Mouse (Mus musculus): Measurements from ENCODE around the gene Cntfr. TPM values are rescaled to one million over a fixed set of nuclear protein-coding genes. Genes with fewer than 3 reads are reported as not detected.
"Not testable (repeated sequence)": the region's sequence is repeated elsewhere in the genome, so short reads cannot be mapped to it uniquely, and the experiment has no call there.

Gene Cntfr
- polyA plus RNA-seq, 1 experiment, result 3.0 TPM

- 10% methylated on average over 14 of the region's 15 CpGs for WGBS
- H3K27me3 ChIP-seq (ENCODE audit: control insufficient read depth, insufficient read depth, low read length); H3K4me3 ChIP-seq (ENCODE audit: control insufficient read depth, insufficient read depth, low read length); H3K36me3 ChIP-seq (ENCODE audit: control insufficient read depth, insufficient read depth, low read length); DNase-seq; H3K27ac ChIP-seq (ENCODE audit: control insufficient read depth, insufficient read depth, low read length); H3K4me1 ChIP-seq (replicated peaks; ENCODE audit: control insufficient read depth, insufficient read depth, low read length): not testable (repeated sequence)
Measured at GRCm38 (mm10) chr4:41696452-41696851, 437 bp downstream of the Cntfr start.

GRCm38 (mm10) chr4:41695800-41696199, 1.1 kb downstream of the Cntfr start:
- H3K27me3 ChIP-seq (ENCODE audit: control insufficient read depth, insufficient read depth, low read length); H3K4me1 ChIP-seq (replicated peaks; ENCODE audit: control insufficient read depth, insufficient read depth, low read length); H3K36me3 ChIP-seq (ENCODE audit: control insufficient read depth, insufficient read depth, low read length); H3K4me3 ChIP-seq (ENCODE audit: control insufficient read depth, insufficient read depth, low read length); DNase-seq; H3K27ac ChIP-seq (ENCODE audit: control insufficient read depth, insufficient read depth, low read length): not testable (repeated sequence)
- 5% methylated on average over 21 of the region's 38 CpGs for WGBS

GRCm38 (mm10) chr4:41693511-41693910, 3.4 kb downstream of the Cntfr start:
- H3K4me1 ChIP-seq (replicated peaks; ENCODE audit: control insufficient read depth, insufficient read depth, low read length); H3K36me3 ChIP-seq (ENCODE audit: control insufficient read depth, insufficient read depth, low read length); DNase-seq; H3K27ac ChIP-seq (ENCODE audit: control insufficient read depth, insufficient read depth, low read length); H3K4me3 ChIP-seq (ENCODE audit: control insufficient read depth, insufficient read depth, low read length); H3K27me3 ChIP-seq (ENCODE audit: control insufficient read depth, insufficient read depth, low read length): not testable (repeated sequence)
- 14% methylated on average over 4 of the region's 4 CpGs for WGBS

GRCm38 (mm10) chr4:41690014-41690413, 6.9 kb downstream of the Cntfr start:
- not testable (repeated sequence) for H3K4me1 ChIP-seq (replicated peaks; ENCODE audit: control insufficient read depth, insufficient read depth, low read length); H3K4me3 ChIP-seq (ENCODE audit: control insufficient read depth, insufficient read depth, low read length); H3K36me3 ChIP-seq (ENCODE audit: control insufficient read depth, insufficient read depth, low read length); DNase-seq; H3K27me3 ChIP-seq (ENCODE audit: control insufficient read depth, insufficient read depth, low read length); H3K27ac ChIP-seq (ENCODE audit: control insufficient read depth, insufficient read depth, low read length)
- WGBS, result no CpG with 5 or more reads among the region's 4 CpGs

- H3K4me3 ChIP-seq (ENCODE audit: control insufficient read depth, insufficient read depth, low read length); H3K27me3 ChIP-seq (ENCODE audit: control insufficient read depth, insufficient read depth, low read length); H3K27ac ChIP-seq (ENCODE audit: control insufficient read depth, insufficient read depth, low read length); H3K4me1 ChIP-seq (replicated peaks; ENCODE audit: control insufficient read depth, insufficient read depth, low read length); DNase-seq; H3K36me3 ChIP-seq (ENCODE audit: control insufficient read depth, insufficient read depth, low read length): not testable (repeated sequence)
- 82% methylated on average over 1 of the region's 1 CpGs for WGBS
Measured at GRCm38 (mm10) chr4:41688562-41688961, 8.3 kb downstream of the Cntfr start.

- WGBS, result 70% methylated on average over 9 of the region's 10 CpGs
- not testable (repeated sequence) for H3K4me3 ChIP-seq (ENCODE audit: control insufficient read depth, insufficient read depth, low read length); DNase-seq; H3K4me1 ChIP-seq (replicated peaks; ENCODE audit: control insufficient read depth, insufficient read depth, low read length); H3K27me3 ChIP-seq (ENCODE audit: control insufficient read depth, insufficient read depth, low read length); H3K36me3 ChIP-seq (ENCODE audit: control insufficient read depth, insufficient read depth, low read length); H3K27ac ChIP-seq (ENCODE audit: control insufficient read depth, insufficient read depth, low read length)
Measured at GRCm38 (mm10) chr4:41685882-41686492, 10.9 kb downstream of the Cntfr start.

- DNase-seq; H3K27me3 ChIP-seq (ENCODE audit: control insufficient read depth, insufficient read depth, low read length); H3K27ac ChIP-seq (ENCODE audit: control insufficient read depth, insufficient read depth, low read length); H3K4me1 ChIP-seq (replicated peaks; ENCODE audit: control insufficient read depth, insufficient read depth, low read length); H3K36me3 ChIP-seq (ENCODE audit: control insufficient read depth, insufficient read depth, low read length); H3K4me3 ChIP-seq (ENCODE audit: control insufficient read depth, insufficient read depth, low read length): not testable (repeated sequence)
- 4% methylated on average over 12 of the region's 14 CpGs for WGBS
Measured at GRCm38 (mm10) chr4:41684931-41685453, 11.9 kb downstream of the Cntfr start.

- H3K4me1 ChIP-seq (replicated peaks; ENCODE audit: control insufficient read depth, insufficient read depth, low read length); H3K27me3 ChIP-seq (ENCODE audit: control insufficient read depth, insufficient read depth, low read length); H3K27ac ChIP-seq (ENCODE audit: control insufficient read depth, insufficient read depth, low read length); H3K4me3 ChIP-seq (ENCODE audit: control insufficient read depth, insufficient read depth, low read length); H3K36me3 ChIP-seq (ENCODE audit: control insufficient read depth, insufficient read depth, low read length); DNase-seq: not testable (repeated sequence)
- 14% methylated on average over 27 of the region's 27 CpGs for WGBS
Measured at GRCm38 (mm10) chr4:41684131-41684930, 12.6 kb downstream of the Cntfr start.

- not testable (repeated sequence) for DNase-seq; H3K27me3 ChIP-seq (ENCODE audit: control insufficient read depth, insufficient read depth, low read length)
- 10% methylated on average over 2 of the region's 27 CpGs for WGBS
Measured at GRCm38 (mm10) chr4:41683303-41683702, 13.6 kb downstream of the Cntfr start.

More at GRCm38 (mm10) chr4:41683303-41683702, 13.6 kb downstream of the Cntfr start:
- H3K4me3 ChIP-seq (ENCODE audit: control insufficient read depth, insufficient read depth, low read length); H3K27ac ChIP-seq (ENCODE audit: control insufficient read depth, insufficient read depth, low read length); H3K4me1 ChIP-seq (replicated peaks; ENCODE audit: control insufficient read depth, insufficient read depth, low read length); H3K36me3 ChIP-seq (ENCODE audit: control insufficient read depth, insufficient read depth, low read length): not testable (repeated sequence)

All from thymus, adult 2 months (tissue).